Mouse (Mus musculus) embryonic facial prominence, embryonic 12.5 days (tissue): ENCODE results near the gene Sptb. TPM values are rescaled to one million over a fixed set of nuclear protein-coding genes. Genes with fewer than 3 reads are reported as not detected.

Source experiments
- ATAC-seq: fragments of 200-750 bp; cut with Nextera tagmentation; 2 replicates; pipeline ENCODE4 v1.8.0; 2017; ENCODE audit not compliant: insufficient number of reproducible peaks, insufficient read depth, low FRiP score, low TSS enrichment
- H3K27ac ChIP-seq: fragments of 300-500 bp; sonication (generic); 2 replicates; pipeline ENCODE4 v1.5.1; 2016; ENCODE audit warnings: mild to moderate bottlenecking
- H3K27me3 ChIP-seq: fragments of 300-500 bp; sonication (generic); 2 replicates; pipeline ENCODE4 v1.6.1; 2016; ENCODE audit warnings: mild to moderate bottlenecking, moderate library complexity
- H3K36me3 ChIP-seq: fragments of 300-500 bp; sonication (generic); 2 replicates; pipeline ENCODE4 v1.6.1; 2016; ENCODE audit warnings: mild to moderate bottlenecking
- H3K4me1 ChIP-seq: fragments of 300-500 bp; sonication (generic); 2 replicates; pipeline ENCODE4 v1.6.1; 2016
- H3K4me2 ChIP-seq: fragments of 300-500 bp; sonication (generic); replicated peaks from 2 replicates; pipeline ENCODE4 v1.6.1; 2016; ENCODE audit warnings: mild to moderate bottlenecking, moderate library complexity
- H3K4me3 ChIP-seq: fragments of 300-500 bp; sonication (generic); 2 replicates; pipeline ENCODE4 v1.5.1; 2016; ENCODE audit warnings: mild to moderate bottlenecking
- H3K9ac ChIP-seq: fragments of 300-500 bp; sonication (generic); 2 replicates; pipeline ENCODE4 v1.6.1; 2016; ENCODE audit warnings: mild to moderate bottlenecking, moderate library complexity
- H3K9me3 ChIP-seq: fragments of 300-500 bp; sonication (generic); 2 replicates; pipeline ENCODE4 v1.6.1; 2016; ENCODE audit warnings: mild to moderate bottlenecking, moderate library complexity
- WGBS: fragments of 180-500 bp; shearing (Covaris S2); methylation state at CpG from one replicate; pipeline ENCODE4 v1.1.7; 2016; 5-methylcytosine and 5-hydroxymethylcytosine counted together
- polyA plus RNA-seq: library from polyadenylated mRNA; unstranded; fragments of >200 nt; fragmentation: Nextera tagmentation; extraction: Ambion mirVana; gene quantifications from 2 replicates; pipeline ENCODE4 v1.2.1, GENCODE M21; 2016

Sptb gene
- polyA plus RNA-seq, 1 experiment from 2014 or later = 1.8 TPM

GRCm38 (mm10) chr12:76619847-76620246 lies 90.5 kb downstream of the Sptb start:
- H3K4me1 ChIP-seq = 0 out of 2 replicates have a peak, but pooled peaks cover 8% of the 10 kb centered on the region
- ATAC-seq = no peak
- no peaks in the 10 kb centered on the region for H3K27me3 ChIP-seq
- WGBS = 55% methylated on average over 5 of the region's 5 CpGs
- H3K4me3 ChIP-seq = no peak overlapping the region
- no peak overlapping the region for H3K27ac ChIP-seq
- H3K36me3 ChIP-seq = no peaks in the 10 kb centered on the region
- H3K9me3 ChIP-seq = no peaks in the 10 kb centered on the region
- no peak overlapping the region for H3K9ac ChIP-seq
- no peak overlapping the region for H3K4me2 ChIP-seq

GRCm38 (mm10) chr12:76618175-76618574 lies 92.2 kb downstream of the Sptb start:
- 0 out of 2 replicates have a peak, but pooled peaks cover 13% of the 10 kb centered on the region for H3K4me1 ChIP-seq
- no peaks in the 10 kb centered on the region for H3K9me3 ChIP-seq
- no peak for ATAC-seq
- no peaks in the 10 kb centered on the region for H3K27me3 ChIP-seq
- H3K27ac ChIP-seq = no peak overlapping the region
- no peaks in the 10 kb centered on the region for H3K36me3 ChIP-seq
- H3K4me2 ChIP-seq = no peak overlapping the region
- H3K9ac ChIP-seq = no peak overlapping the region
- WGBS = 75% methylated on average over 4 of the region's 4 CpGs
- no peak overlapping the region for H3K4me3 ChIP-seq

GRCm38 (mm10) chr12:76615580-76615937 lies 94.8 kb downstream of the Sptb start:
- Histone ChIP-seq H3K4me2 (no peak overlapping the region), H3K4me3 (no peak overlapping the region), H3K4me1 (0 out of 2 replicates have a peak, but pooled peaks cover 13% of the 10 kb centered on the region), H3K36me3 (no peaks in the 10 kb centered on the region), H3K9ac (no peak overlapping the region), H3K27me3 (no peaks in the 10 kb centered on the region), H3K9me3 (no peaks in the 10 kb centered on the region), H3K27ac (no peak overlapping the region)
- 79% methylated on average over 4 of the region's 4 CpGs for WGBS
- no peak for ATAC-seq

GRCm38 (mm10) chr12:76614868-76615579 lies 95.3 kb downstream of the Sptb start:
- no peak overlapping the region for H3K4me2 ChIP-seq
- H3K27ac ChIP-seq = no peak overlapping the region
- H3K9me3 ChIP-seq = no peaks in the 10 kb centered on the region
- no peaks in the 10 kb centered on the region for H3K27me3 ChIP-seq
- H3K4me3 ChIP-seq = no peak overlapping the region
- no peak for ATAC-seq
- no peak overlapping the region for H3K9ac ChIP-seq
- 0 out of 2 replicates have a peak, but pooled peaks cover 13% of the 10 kb centered on the region for H3K4me1 ChIP-seq
- WGBS = 54% methylated on average over 12 of the region's 12 CpGs
- no peaks in the 10 kb centered on the region for H3K36me3 ChIP-seq

- ATAC-seq = no peak
- Histone ChIP-seq H3K36me3 (no peaks in the 10 kb centered on the region), H3K4me3 (no peak overlapping the region), H3K4me2 (no peak overlapping the region), H3K27me3 (no peaks in the 10 kb centered on the region), H3K9ac (no peak overlapping the region), H3K27ac (no peak overlapping the region), H3K4me1 (0 out of 2 replicates have a peak, but pooled peaks cover 5% of the 10 kb centered on the region), H3K9me3 (no peaks in the 10 kb centered on the region)
- 85% methylated on average over 12 of the region's 12 CpGs for WGBS
Measured at GRCm38 (mm10) chr12:76612621-76613020, 97.7 kb downstream of the Sptb start.

GRCm38 (mm10) chr12:76608997-76609565 lies 101.3 kb downstream of the Sptb start:
- no peak overlapping the region for H3K27ac ChIP-seq
- no peak overlapping the region for H3K4me3 ChIP-seq
- 80% methylated on average over 15 of the region's 15 CpGs for WGBS
- no peaks in the 10 kb centered on the region for H3K4me1 ChIP-seq
- no peaks in the 10 kb centered on the region for H3K27me3 ChIP-seq
- ATAC-seq = no peak
- no peaks in the 10 kb centered on the region for H3K9me3 ChIP-seq
- no peak overlapping the region for H3K9ac ChIP-seq
- no peak overlapping the region for H3K4me2 ChIP-seq
- H3K36me3 ChIP-seq = no peaks in the 10 kb centered on the region

GRCm38 (mm10) chr12:76608241-76608640 lies 102.1 kb downstream of the Sptb start:
- WGBS = 90% methylated on average over 11 of the region's 11 CpGs
- Histone ChIP-seq H3K36me3 (no peaks in the 10 kb centered on the region), H3K27me3 (no peaks in the 10 kb centered on the region), H3K9me3 (no peaks in the 10 kb centered on the region), H3K4me3 (no peak overlapping the region), H3K27ac (no peak overlapping the region), H3K4me2 (no peak overlapping the region), H3K4me1 (no peaks in the 10 kb centered on the region), H3K9ac (no peak overlapping the region)
- ATAC-seq = no peak

- no peaks in the 10 kb centered on the region for H3K27me3 ChIP-seq
- H3K27ac ChIP-seq = no peak overlapping the region
- H3K9me3 ChIP-seq = no peaks in the 10 kb centered on the region
- H3K4me2 ChIP-seq = no peak overlapping the region
- 81% methylated on average over 3 of the region's 3 CpGs for WGBS
- ATAC-seq = no peak
- no peak overlapping the region for H3K4me3 ChIP-seq
- no peaks in the 10 kb centered on the region for H3K4me1 ChIP-seq
- no peak overlapping the region for H3K9ac ChIP-seq
- H3K36me3 ChIP-seq = no peaks in the 10 kb centered on the region
Measured at GRCm38 (mm10) chr12:76605837-76606236, 104.5 kb downstream of the Sptb start.

GRCm38 (mm10) chr12:76604546-76604945 lies 105.8 kb downstream of the Sptb start:
- 40% methylated on average over 4 of the region's 4 CpGs for WGBS
- H3K9me3 ChIP-seq = no peaks in the 10 kb centered on the region
- H3K9ac ChIP-seq = no peak overlapping the region
- no peak overlapping the region for H3K4me3 ChIP-seq
- H3K4me1 ChIP-seq = no peaks in the 10 kb centered on the region
- H3K27me3 ChIP-seq = no peaks in the 10 kb centered on the region
- H3K4me2 ChIP-seq = no peak overlapping the region
- H3K36me3 ChIP-seq = no peaks in the 10 kb centered on the region
- no peak for ATAC-seq
- H3K27ac ChIP-seq = no peak overlapping the region

GRCm38 (mm10) chr12:76603779-76604178 lies 106.6 kb downstream of the Sptb start:
- Histone ChIP-seq H3K4me2 (no peak overlapping the region), H3K9me3 (no peaks in the 10 kb centered on the region), H3K27me3 (no peaks in the 10 kb centered on the region), H3K4me3 (no peak overlapping the region), H3K36me3 (no peaks in the 10 kb centered on the region), H3K9ac (no peak overlapping the region), H3K4me1 (no peaks in the 10 kb centered on the region), H3K27ac (no peak overlapping the region)
- no peak for ATAC-seq
- WGBS = 89% methylated on average over 9 of the region's 9 CpGs

GRCm38 (mm10) chr12:76598196-76598928 lies 112.0 kb downstream of the Sptb start:
- Histone ChIP-seq H3K9ac (no peak overlapping the region), H3K36me3 (no peaks in the 10 kb centered on the region), H3K4me3 (no peak overlapping the region), H3K27ac (no peak overlapping the region), H3K4me1 (peaks cover 11% of the 10 kb centered on the region; the same call in 1 of the 2 replicates), H3K4me2 (no peak overlapping the region), H3K9me3 (no peaks in the 10 kb centered on the region), H3K27me3 (0 out of 2 replicates have a peak, but pooled peaks cover 4% of the 10 kb centered on the region)
- ATAC-seq = no peak
- 70% methylated on average over 24 of the region's 24 CpGs for WGBS
